Mouse (Mus musculus) small intestine, adult 2 months (tissue): Measurements from ENCODE around the gene 4930519P11Rik. TPM values are rescaled to one million over a fixed set of nuclear protein-coding genes. Genes with fewer than 3 reads are reported as not detected.

ENCODE experiments used
- H3K27ac ChIP-seq: fragments of 200-500 bp; 2 replicates; pipeline ENCODE4 v1.5.1; 2012; ENCODE audit warnings: low read depth, low read length, control low read depth, inconsistent platforms; ENCODE audit not compliant: insufficient read depth
- H3K27me3 ChIP-seq: fragments of 200-500 bp; 2 replicates; pipeline ENCODE4 v1.6.1; 2012; ENCODE audit warnings: mild to moderate bottlenecking, moderate library complexity, low read length, inconsistent platforms; ENCODE audit not compliant: control insufficient read depth, insufficient read depth
- H3K36me3 ChIP-seq: fragments of 200-500 bp; 2 replicates; pipeline ENCODE4 v1.6.1; 2012; ENCODE audit warnings: mild to moderate bottlenecking, low read length, control low read depth, inconsistent platforms; ENCODE audit not compliant: control insufficient read depth, insufficient read depth
- H3K4me1 ChIP-seq: fragments of 200-500 bp; 2 replicates; pipeline ENCODE4 v1.6.1; 2012; ENCODE audit warnings: low read length, inconsistent platforms, mixed read lengths; ENCODE audit not compliant: control insufficient read depth, insufficient read depth, insufficient read length
- H3K4me3 ChIP-seq: fragments of 200-500 bp; 2 replicates; pipeline ENCODE4 v1.5.1; 2012; ENCODE audit warnings: low read depth, mild to moderate bottlenecking, control low read depth, inconsistent platforms, low read length, moderate library complexity
- CTCF ChIP-seq: fragments of 200-500 bp; IDR thresholded peaks from 2 replicates; pipeline ENCODE4 v1.5.1; 2012; ENCODE audit warnings: low read depth, mild to moderate bottlenecking, control low read depth, inconsistent platforms, low read length, moderate library complexity, mixed read lengths; ENCODE audit not compliant: insufficient replicate concordance, insufficient read length; ENCODE audit errors: extremely low read depth
- POLR2A ChIP-seq: fragments of 200-500 bp; IDR thresholded peaks from 2 replicates; pipeline ENCODE4 v1.6.1; 2012; ENCODE audit warnings: low read depth, mild to moderate bottlenecking, control low read depth, inconsistent platforms, low read length, moderate library complexity
- WGBS: fragments of 180-500 bp; shearing (Covaris S2); methylation state at CpG from one replicate; pipeline ENCODE4 v1.1.7; 2018; 5-methylcytosine and 5-hydroxymethylcytosine counted together
- polyA plus RNA-seq: library from polyadenylated mRNA; depleted of rRNA; stranded (reverse); fragments of >200 nt; gene quantifications from 2 replicates; pipeline ENCODE4 v1.2.3, GENCODE M21; 2012; rRNA removed

Gene 4930519P11Rik
- polyA plus RNA-seq, 1 experiment: 1.6 TPM

DNA sequence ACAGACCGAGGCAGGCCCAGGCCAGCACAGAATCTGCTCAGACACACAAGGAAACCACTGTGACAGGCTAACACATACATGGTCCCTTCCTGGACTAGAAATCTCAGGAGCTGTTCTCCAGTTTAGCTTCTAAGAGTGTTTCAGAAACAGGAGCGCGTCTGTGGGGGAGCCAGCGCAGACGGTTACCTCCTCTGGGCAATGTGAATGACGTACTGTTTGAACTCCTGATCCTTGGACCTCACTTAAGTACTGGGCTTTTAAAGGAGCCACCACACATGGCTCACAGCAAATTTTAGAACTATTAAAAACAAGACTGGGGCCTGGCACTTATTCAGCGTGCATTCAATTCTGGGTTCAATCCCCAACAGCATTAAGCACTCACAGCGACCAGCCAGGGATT, 46.6 kb downstream of the 4930519P11Rik start:
- Histone ChIP-seq H3K36me3 (0 out of 2 replicates have a peak, but pooled peaks cover 2% of the 10 kb centered on the region), H3K4me3 (no peak overlapping the region), H3K27ac (no peak overlapping the region), H3K27me3 (no peaks in the 10 kb centered on the region), H3K4me1 (peaks cover 5% of the 10 kb centered on the region; the same call in 1 of the 2 replicates)
- 37% methylated on average over 8 of the region's 8 CpGs for WGBS
- no peak for TF ChIP-seq CTCF

DNA sequence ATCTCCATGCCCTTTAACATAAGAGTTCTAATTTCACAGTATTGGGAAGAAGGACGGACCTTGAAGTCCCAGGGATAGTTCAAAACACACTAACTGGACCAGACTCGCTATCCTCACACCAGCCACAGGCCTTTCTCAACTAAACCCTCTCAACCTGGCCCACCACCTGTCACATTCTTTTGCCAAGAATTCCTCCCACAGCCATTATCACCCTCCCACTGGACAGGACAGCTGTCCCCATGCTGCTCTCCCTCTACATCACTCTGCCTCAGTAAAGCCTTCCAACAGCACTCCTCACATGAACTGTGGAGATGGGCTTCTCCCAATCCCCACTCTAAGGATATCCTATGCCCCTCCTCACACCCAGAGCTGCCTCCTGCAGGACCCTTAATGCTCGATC, 47.7 kb downstream of the 4930519P11Rik start:
- TF ChIP-seq CTCF (no peak), POLR2A (no peak)
- Histone ChIP-seq H3K27ac (no peak overlapping the region), H3K4me3 (no peak overlapping the region), H3K27me3 (no peaks in the 10 kb centered on the region), H3K4me1 (peaks cover 5% of the 10 kb centered on the region; the same call in 1 of the 2 replicates), H3K36me3 (0 out of 2 replicates have a peak, but pooled peaks cover 2% of the 10 kb centered on the region)
- 93% methylated on average over 3 of the region's 3 CpGs for WGBS

DNA sequence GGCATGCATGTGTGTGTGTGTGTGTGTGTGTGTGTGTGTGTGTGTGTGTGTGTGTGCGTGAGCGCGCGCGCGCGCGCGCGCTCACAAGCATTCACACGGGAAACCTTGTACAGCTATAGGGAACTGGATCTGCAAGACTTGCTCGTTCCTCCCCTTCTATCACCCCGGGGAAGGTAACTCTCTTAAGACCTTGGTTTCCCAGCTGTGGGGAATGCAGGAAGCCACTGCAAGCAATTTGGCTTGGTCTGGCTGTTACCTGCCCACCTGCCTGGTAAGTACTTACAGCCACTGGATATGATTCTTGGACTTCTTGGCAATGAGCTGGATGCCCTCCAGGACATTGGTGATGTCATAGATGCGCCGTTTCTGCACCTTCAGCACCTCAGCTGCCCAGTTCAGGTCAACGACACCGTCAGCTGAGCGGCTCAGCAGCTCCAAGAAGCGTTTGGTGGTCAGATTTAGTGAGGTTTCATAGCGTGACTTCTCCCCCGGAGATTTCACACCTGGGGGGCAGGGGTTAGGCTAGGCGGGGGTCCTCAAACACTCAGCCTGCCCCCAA, 49.5 kb downstream of the 4930519P11Rik start:
- H3K36me3 ChIP-seq: 0 out of 2 replicates have a peak, but pooled peaks cover 2% of the 10 kb centered on the region
- H3K27ac ChIP-seq: no peak overlapping the region
- WGBS: 91% methylated on average over 22 of the region's 22 CpGs
- no peak overlapping the region for H3K4me3 ChIP-seq
- no peaks in the 10 kb centered on the region for H3K27me3 ChIP-seq
- no peak for TF ChIP-seq POLR2A
- no peak for TF ChIP-seq CTCF
- peaks cover 1% of the 10 kb centered on the region for H3K4me1 ChIP-seq

Other genes with a start within 250 kb of the 4930519P11Rik start
- 3.2 and 5.4 TPM in 2 replicates for gene Cdk5rap1, start 240.4 kb downstream of the 4930519P11Rik start, polyA plus RNA-seq
- gene Snta1, start 205.3 kb downstream of the 4930519P11Rik start, polyA plus RNA-seq: 12.0 and 27.5 TPM in 2 replicates
- 3.6 and 9.8 TPM in 2 replicates for gene Cbfa2t2, start 177.0 kb downstream of the 4930519P11Rik start, polyA plus RNA-seq
- gene 1700003F12Rik, start 66.4 kb downstream of the 4930519P11Rik start, polyA plus RNA-seq: 0.32 and 0.47 TPM in 2 replicates
- gene Actl10, start 61.7 kb downstream of the 4930519P11Rik start, polyA plus RNA-seq: not detected in 2 replicates
- 0.24 TPM in 1 of 2 replicates, not detected in the other for gene Necab3, start 54.5 kb downstream of the 4930519P11Rik start, polyA plus RNA-seq
- 7.1 and 14.5 TPM in 2 replicates for gene E2f1, start 43.5 kb downstream of the 4930519P11Rik start, polyA plus RNA-seq
- gene Pxmp4, start 9.7 kb downstream of the 4930519P11Rik start, polyA plus RNA-seq: 21.4 and 28.8 TPM in 2 replicates
- 2.6 and 4.7 TPM in 2 replicates for gene Zfp341, start 140 bp downstream of the 4930519P11Rik start, polyA plus RNA-seq
- 73.2 and 131 TPM in 2 replicates for gene Chmp4b, start 38.3 kb upstream of the 4930519P11Rik start, polyA plus RNA-seq
- not detected in 2 replicates for gene Gm14214, start 156.6 kb upstream of the 4930519P11Rik start, polyA plus RNA-seq
- gene Raly, start 177.7 kb upstream of the 4930519P11Rik start, polyA plus RNA-seq: 84.3 and 178 TPM in 2 replicates
- 1.2 TPM in 1 of 2 replicates, not detected in the other for gene a, start 178.0 kb upstream of the 4930519P11Rik start, polyA plus RNA-seq